Mouse (Mus musculus): ENCODE results near the gene Chrna10.

Chrna10 gene

DNA sequence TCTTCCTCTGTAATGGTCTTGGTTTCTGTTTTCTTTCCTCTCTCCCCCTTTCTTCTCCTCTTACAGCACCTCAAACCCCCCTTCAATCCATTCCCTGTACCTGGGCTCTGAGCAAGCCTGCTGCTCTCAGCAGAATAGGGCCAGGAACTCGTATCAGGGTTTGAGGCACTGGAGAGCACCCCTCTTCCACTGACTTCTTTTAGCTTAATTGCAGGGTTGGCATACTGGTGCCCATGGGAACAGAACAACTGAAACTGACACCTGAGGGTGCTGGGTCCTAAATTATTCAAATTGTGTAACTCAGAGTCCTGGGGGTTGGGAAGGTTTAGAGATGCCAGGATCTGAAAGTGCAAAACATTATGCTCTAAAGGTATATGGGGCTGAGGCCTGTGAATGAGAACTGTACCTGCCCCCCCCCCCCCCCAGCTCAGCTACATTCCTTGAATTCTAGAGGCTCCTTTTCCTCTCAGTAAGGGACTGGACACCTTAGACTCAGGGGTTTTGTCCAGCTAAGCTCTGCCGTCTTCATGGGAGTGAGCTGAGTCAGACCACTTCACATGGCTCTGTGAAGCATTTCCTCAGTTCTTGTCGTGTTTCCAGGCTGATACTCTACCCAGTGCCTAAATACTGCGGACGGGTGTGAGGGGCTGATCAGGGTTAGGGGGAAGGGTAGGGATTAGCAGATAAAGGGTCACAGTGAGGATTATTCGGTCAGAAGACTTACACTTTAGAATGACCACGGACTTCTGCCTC lies at the start of gene Chrna10:
Gene Chrna10 (minus strand): TSS at position 250 of the 753 bp plus-strand sequence.
- DNase-seq: no peak

DNA sequence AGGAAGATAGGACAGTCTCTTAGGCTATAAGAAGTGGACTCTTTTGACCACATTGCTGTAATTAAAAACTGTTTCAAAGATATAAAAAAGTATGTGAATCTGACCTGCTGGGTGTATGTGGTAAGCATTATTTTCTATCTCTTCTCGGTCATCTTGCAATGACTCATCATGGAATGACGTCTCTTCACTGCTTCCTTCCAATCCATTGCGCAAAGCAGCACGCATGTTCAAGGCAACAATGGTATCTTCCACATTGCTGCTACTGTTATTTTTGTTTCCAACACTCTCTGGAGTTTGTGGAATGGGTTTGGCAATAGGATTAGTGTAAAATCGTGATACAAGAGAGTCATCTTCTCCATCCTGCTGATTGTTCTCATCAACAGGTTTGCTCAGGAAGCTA lies 37.1 kb upstream of the Chrna10 start:
- DNase-seq: no peak

DNA sequence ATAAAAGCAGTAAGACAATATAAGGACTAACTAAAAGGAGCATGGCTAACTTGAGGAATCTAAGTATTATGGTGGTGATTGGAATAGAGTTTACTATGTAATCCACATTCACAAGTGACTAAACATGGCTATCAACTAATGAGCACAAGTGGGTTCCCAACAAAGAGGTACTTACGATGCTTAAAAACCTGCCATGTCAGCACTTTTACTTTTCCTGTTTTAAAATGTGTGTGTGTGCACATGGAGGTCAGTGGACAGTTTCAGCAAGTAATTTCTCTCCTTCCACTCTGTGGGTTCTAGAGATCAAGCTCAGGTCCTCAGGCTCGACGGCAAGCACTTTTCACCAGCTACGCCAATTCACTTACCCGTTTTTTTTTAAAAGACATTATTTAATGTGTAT lies 21.3 kb upstream of the Chrna10 start:
- DNase-seq: no peak

DNA sequence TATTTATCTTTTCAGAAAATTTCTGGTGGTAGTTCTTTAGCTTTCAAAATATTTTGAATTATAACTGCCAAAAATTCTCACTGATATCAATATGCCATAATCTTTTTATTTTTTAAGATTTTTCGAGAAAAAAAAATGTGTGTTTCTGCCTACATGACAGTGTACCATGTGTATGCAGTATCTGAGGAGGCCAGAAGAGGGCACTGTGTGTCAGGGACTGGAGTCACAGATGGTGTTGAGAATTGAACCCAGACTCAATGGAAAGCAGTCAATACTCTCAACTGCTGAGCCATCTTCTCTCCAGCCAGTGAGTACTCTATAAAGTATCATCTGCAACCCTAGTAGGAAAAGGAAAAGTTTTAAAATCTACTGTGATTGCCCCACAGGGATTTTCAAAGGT lies 20.8 kb upstream of the Chrna10 start:
- no peak for DNase-seq

DNA sequence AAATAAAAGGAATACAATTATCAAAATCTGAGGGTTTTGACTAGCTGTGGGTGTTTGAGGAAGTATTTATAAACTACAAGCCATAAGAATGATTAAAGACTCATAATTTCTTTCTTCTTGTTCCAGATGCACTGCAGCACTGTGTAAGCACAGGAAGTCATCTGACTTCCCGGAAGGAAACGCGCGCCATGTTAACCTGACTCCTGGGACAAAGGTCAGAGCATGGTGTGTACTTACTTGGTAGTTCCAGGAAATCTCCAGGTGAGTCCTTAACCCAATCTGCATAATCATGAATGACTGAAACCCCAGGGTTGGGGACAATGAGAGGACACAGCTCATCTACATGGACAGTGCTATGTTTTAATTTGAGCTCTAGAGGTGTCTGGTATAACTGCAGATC lies 15.8 kb upstream of the Chrna10 start:
- DNase-seq: no peak

DNA sequence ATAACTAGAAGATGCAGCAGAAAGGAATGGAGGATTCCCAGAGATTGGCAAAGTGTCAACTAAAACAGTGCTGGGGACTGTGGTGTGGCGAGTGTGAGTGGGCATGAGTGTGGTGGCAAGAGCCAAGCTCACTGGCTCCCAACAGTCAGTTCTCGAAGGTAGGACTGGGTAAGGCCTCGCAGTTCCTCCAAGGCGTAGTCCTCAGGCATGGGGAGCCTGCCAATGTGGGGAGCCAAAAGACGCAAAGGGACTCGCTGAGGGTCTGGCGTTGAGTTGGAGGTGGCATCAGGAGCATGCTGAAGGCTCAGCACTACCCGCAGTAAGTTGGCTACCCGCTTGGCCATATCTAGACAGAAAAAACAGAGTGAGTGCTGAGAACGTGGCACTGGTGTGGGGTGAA lies 3.7 kb upstream of the Chrna10 start:
- no peak for DNase-seq

DNA sequence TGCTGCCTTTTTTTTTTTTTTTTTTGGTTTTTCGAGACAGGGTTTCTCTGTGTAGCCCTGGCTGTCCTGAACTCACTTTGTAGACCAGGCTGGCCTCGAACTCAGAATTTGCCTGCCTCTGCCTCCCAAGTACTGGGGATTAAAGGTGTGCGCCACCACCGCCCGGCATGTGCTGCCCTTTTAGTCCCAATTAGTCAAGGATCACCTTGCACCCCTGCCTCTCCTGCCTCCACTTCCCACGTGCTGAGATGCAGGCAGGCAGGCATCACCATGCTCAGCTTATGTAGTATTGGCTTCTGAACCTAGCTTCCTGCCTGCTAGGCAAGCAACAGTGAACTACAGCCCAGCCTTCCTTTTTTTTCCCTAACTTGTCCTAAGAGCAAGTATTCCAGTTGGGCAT lies 754 bp upstream of the Chrna10 start:
- DNase-seq: no peak

DNA sequence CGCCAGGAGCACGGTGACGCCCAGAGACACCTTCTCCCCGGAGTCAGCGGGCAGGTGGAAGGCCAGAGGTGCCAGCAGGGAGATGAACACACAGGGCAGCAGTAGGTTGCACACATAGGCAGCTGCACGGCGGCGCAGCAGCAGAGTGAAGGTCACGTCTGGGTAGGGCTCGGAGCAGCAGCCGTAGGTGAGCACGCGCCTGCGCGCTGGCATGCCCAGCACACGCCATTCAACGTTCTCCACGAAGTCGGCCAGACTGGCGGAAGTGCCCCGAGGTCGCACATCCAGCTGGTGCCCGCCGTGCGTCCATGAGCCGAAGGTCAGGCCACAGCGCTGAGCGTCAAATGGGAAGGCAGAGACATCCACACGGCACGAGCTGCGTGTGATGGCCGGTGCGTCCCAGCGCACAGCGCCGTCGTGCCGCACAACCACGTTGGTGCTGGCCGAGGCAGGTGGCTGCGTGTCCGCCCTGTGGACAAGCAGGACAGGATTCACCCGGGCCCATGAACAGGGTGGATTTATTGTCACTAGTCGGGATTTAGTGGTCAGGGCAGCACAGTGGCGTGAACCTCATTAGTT lies 3.4 kb downstream of the Chrna10 start:
- DNase-seq: no peak

DNA sequence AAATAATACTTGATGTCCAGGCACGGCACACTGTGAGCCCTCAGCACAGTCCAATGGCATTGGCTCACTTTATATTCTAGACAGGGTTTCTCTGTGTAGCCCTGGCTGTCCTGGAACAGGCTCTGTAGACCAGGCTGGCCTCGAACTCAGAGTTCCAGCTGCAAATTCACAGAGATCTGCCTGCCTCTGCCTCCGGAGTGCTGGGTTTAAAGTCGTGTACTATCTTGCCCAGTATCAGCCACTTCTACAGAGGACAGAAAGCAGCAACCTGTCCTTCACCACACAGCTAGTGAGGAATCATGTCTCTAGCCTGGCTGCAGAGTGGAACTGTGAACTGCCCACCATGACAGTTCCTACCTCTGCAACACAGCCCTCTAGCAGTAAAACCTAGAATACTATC lies 6.9 kb downstream of the Chrna10 start:
- no peak for DNase-seq

DNA sequence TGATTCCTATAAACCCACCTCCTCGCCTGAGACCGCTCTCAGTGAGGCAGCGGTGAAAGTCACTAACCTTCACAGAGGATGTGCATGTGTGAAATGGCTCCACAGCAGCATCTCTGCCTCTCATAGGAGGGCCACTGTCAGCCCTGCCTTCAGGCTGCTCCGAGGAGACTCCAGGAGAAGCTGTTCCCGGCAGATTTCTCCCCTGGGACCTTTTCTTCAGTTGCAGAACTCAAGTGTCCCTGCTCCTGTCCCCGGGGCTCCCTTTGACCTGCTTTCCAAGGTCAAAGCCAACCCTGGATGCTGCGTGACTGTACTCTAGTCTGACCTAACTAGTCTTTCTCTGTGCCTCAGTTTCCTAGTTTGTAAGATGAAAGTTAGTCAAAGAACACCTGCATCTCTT lies 7.5 kb downstream of the Chrna10 start, which contains the start of gene Art5:
Gene Art5 (minus strand): TSS at position 319 of the 400 bp plus-strand sequence.
- DNase-seq: no peak

DNA sequence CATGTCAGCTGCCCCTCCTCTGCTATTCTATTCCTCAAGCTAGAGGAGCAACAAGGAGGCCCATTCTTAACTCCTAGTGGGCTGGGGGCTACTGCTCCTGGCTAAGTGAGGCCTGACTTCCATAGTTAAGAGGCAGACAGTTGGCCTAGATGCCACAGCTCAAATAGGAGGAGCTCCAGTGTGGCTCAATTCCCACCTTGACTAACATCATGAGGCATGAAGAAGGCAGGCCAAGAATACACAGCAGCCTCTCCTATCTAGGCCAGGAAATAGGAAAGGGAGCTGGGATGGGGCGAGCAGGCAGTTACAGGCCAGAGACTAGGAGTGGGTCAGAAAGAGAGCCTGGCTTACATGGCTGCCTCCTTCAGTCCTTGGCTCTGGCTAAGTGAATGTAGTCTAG lies 8.4 kb downstream of the Chrna10 start:
- no peak for DNase-seq

DNA sequence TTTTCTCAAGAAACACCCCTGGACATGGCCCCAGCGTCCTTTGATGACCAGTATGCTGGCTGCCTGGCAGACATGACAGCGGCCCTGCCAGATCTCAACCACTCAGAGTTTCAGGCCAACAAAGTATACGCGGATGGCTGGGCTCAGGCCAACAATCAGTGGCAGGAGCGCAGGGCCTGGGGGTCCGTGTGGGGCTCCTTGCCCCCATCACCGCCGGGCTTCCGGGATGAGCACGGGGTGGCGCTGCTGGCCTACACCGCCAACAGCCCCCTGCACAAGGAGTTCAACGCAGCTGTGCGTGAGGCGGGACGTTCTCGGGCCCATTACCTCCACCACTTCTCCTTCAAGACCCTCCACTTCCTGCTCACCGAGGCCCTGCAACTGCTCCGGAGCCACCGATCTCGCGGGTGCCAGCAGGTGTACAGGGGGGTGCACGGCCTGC lies 9.9 kb downstream of the Chrna10 start:
- no peak for DNase-seq

DNA sequence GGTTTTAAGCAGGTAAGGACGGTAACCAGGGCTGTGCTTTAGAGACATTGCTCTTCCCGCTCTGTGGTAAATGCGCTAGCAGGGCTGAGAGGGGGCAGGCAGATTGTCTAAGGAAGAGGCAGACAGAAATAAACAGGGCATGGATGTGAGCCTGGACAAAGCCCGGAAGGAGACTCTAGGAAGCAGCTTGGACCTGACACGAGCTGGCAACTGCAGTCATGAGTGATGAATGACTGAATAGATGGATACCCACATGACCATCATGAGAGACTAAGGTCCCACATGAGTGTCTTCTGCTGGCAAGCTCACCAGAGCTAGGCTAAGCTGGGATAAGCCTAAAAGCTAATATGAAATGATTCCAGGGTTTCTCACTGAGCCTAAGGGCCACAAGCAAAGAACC lies 12.5 kb downstream of the Chrna10 start:
- DNase-seq: no peak

DNA sequence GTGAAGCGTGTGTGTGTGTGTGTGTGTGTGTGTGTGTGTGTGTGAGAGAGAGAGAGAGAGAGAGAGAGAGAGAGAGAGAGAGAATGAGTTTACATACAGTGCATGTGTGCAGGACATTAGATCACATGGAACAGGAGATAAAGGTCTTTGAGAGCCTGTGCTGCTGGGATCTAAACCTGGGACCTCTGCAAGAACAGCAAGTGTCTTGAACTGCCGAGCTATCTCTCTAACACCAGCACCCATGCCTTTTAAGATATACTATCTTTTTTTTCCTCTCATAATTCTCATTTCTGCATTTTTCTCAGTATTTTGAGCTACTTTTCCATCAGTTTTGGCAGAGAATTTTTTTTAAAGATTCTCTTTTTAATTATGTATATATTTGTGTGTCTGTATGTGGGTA lies 13.1 kb downstream of the Chrna10 start:
- DNase-seq: no peak

DNA sequence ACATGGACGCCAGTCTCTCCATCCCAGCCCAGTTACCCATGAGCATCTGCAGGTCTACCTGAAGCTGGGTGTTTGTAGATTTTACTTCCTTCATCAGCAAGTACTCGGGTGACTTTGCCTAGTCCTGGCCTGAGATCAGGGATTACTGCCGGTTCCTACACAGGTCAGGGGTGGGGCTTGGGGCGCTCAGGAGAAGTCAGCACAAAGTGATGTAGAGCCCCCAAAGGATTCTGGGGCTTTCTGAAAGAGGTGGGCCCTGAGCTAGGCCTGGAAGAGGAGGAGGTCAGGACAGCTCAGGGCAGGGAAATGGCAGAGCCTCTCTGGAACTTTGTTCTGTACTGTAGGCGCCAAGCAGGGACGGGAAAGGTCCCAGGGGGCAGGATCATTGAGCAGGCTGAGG lies 13.9 kb downstream of the Chrna10 start:
- no peak for DNase-seq

DNA sequence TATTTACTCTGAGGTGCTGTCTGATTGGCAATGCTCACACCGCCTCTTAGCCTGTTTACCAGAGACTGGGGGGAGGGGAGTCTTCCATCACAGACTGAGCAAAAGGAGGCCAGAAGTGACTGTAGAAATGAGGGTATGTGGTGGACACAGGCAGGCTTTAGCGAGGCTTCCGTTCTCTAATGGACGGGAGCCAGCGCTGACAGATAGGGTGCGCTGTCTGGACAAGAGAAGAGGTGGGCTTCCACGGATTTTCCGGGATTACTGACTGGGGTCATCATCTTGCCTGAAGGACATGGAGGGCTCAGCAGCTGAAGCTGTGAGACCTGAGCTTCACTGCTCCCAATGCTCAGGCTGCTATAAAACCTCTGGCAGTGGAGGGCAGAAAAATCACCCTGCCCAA lies 14.4 kb downstream of the Chrna10 start:
- DNase-seq: no peak

DNA sequence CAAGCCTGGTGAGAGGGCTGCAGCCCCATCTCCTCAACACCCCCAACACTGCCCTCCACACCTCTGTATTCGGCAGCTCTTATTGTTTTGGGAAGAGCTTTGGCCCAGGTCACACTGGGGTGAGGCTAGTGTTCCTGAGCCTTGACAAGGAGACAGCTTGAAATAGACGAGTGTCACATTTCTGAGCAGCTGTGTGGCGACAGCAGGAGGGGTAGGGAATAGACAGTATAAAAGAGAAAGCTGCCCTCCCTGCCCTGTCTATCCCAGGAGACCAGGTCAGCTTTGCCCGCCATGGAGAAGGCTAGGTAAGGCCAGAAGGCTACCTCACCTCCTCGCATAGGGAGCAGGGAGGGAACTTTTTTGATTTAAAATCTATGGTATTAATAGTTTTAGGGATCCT lies 15.1 kb downstream of the Chrna10 start, which contains the start of gene Art1:
Gene Art1 (plus strand): TSS at position 257 of the 400 bp plus-strand sequence.
- DNase-seq: no peak

DNA sequence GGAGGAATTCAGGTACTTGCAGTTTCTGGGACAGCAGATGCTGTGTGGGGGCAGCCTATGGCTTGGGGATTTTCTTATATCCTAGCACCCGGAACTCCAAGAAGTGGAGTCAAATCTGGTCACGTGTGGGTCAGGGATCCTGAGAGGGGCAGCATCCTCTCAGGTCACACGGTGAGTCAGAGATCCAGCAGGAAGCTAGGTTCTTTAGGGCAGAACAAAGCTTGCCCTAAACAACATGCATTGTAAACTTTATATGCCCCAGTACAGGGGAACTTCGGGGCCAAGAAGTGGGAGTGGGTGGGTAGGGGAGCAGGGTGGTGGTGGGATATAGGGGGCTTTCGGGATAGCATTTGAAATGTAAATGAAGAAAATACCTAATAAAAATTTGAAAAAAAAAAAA lies 15.8 kb downstream of the Chrna10 start:
- DNase-seq: no peak

DNA sequence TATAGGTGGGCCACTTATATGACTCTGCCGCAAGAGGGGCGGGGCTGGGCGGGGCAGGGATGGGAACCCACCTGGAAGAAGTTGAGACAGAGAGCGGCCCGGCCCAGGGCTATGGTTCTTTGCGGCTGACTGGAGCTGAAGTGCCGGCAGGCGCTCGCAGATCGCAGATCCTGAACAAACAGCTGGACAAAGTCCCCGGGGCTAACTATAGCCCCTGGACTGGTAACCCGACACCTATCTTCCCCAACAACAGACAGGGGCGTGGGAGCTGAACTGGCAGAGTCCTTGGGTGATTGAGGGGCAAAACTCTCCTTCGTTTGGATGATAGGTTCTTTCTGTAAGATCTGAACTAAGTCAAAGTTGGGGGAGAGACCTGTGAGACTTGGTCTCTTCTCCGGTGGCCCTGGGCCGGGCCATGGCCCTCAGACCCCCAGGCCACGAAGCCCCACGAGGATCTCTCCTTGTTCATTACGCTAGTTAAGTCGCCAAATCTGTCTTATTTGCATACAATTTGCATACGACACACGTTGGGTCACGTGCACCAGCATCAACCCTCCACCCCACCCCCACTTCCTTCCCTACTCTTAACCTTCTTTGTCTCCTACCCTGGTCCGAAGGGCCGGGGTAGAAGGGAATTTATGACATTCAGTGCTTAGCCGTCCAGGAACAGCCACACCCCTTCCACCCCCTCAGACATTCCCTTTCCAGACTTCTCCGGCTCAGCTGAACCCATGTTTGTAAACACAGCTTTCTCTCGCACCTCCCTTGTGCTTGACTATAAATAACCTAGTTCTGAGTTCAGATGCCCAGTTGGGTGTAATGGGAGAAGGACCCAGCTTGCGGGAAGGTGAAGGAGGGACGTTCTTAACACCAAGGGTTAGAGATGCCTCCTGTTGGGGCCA lies 16.6 kb downstream of the Chrna10 start:
- DNase-seq: no peak

DNA sequence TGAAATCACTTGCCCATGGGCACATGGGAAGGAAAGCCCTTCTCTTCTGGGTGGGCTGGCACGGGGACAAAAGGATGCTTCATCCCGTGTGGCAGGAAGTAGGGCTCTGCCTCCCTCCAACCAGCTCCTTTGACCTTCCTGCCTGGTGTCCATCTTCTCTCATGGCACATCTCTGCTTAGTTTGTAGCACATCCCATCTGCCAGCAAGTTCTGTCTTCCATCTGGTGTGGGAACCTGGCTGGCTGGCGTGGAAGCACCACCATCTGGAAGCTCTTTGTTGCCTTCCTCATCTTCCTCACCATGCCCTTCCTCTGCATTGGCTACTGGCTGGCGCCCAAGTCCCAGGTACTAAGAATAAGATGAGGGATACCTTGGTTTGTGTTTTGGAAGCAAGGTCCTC lies 29.3 kb downstream of the Chrna10 start:
- DNase-seq: peak; percentile 25

DNA sequence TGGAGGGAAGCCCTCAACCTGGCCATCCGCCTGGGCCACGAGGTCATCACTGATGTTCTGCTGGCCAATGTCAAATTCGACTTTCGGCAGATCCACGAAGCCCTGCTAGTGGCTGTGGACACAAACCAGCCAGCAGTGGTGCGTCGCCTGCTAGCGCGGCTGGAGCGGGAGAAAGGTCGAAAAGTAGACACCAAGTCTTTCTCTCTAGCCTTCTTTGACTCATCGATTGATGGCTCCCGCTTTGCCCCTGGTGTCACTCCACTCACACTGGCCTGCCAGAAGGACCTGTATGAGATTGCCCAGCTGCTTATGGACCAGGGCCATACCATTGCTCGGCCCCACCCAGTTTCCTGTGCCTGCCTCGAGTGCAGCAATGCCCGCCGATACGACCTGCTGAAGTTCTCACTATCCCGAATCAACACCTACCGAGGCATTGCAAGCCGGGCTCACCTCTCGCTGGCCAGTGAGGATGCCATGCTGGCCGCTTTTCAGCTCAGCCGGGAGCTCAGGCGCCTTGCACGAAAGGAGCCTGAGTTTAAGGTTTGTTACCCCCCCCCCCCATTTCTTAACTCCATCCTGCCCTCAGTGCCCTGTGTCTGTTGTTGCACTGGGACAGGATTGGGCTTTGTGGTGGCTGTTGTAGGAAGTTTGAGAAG lies 32.5 kb downstream of the Chrna10 start:
- DNase-seq: no peak

DNA sequence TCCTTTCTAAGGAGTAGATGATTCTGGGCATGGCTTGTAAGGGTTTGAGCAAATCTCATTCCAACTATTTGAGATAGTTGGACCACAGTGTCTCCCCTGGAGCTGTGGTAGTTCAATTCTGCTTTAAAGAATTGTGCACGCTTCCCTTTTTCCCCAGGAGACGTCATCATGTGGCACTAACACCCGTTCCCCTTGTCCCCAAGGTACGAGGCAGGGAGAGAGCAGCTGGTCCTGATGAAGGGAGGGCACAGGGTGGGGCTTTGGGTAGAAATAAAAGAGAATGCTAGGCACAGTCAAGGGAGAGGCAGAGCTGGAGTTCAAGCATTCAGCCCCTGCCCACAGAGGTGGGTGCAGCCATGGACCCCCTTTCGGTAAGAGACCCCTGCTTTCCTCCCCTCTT lies 33.8 kb downstream of the Chrna10 start, which contains the start of gene Trpc2:
Gene Trpc2 (plus strand): TSS at position 301 of the 400 bp plus-strand sequence.
- DNase-seq: no peak

DNA sequence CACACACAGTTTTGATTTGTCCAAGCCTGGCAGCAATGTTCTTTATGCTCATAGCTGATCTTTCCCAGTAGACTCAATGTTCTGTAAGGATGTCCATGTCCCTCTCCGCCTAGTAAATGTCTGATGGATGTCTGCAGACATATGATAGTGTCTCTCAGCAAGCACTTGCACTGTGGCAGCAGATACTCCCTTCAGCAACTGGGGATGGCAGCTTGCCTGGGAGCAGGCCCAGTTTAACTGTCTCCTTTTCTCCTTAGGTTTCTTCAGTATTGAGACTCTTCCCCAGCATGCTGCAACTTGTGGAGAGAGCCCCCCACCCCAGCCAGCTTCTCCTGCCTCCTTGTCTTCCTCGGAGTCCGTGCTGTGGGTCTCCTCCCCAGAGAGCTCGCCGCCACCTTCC lies 34.8 kb downstream of the Chrna10 start:
- no peak for DNase-seq
